Mouse (Mus musculus) olfactory bulb, adult 2 months (tissue): ENCODE results near the gene Cphx3.
"Not testable (repeated sequence)": the region's sequence is repeated elsewhere in the genome, so short reads cannot be mapped to it uniquely, and the experiment has no call there.

ENCODE experiments used
- CTCF ChIP-seq: fragments of 200-500 bp; IDR thresholded peaks from 2 replicates; pipeline ENCODE4 v1.5.1; 2012; ENCODE audit warnings: low read depth, mild to moderate bottlenecking, low read length, moderate library complexity; ENCODE audit not compliant: insufficient read depth
- POLR2A ChIP-seq: fragments of 200-500 bp; IDR thresholded peaks from 2 replicates; pipeline ENCODE4 v1.6.1; 2012; ENCODE audit warnings: mild to moderate bottlenecking, low read depth, low read length, moderate library complexity; ENCODE audit not compliant: insufficient read depth

- TF ChIP-seq POLR2A, CTCF: not testable (repeated sequence)
These were observed 881 bp upstream of the Cphx3 start, which contains the start of gene Cphx2 for GRCm38 (mm10) chr14:26081216-26081615.
